Mouse (Mus musculus) intestine, embryonic 15.5 days (tissue): Measurements from ENCODE around the gene Rbm3. TPM values are rescaled to one million over a fixed set of nuclear protein-coding genes. Genes with fewer than 3 reads are reported as not detected.

Source experiments
- ATAC-seq: fragments of 200-750 bp; cut with Nextera tagmentation; 2 replicates; pipeline ENCODE4 v1.8.0; 2017; ENCODE audit warnings: moderate TSS enrichment, moderate library complexity
- H3K27ac ChIP-seq: fragments of 300-500 bp; sonication (generic); 2 replicates; pipeline ENCODE4 v1.5.1; 2015; ENCODE audit warnings: mild to moderate bottlenecking, inconsistent platforms
- H3K27me3 ChIP-seq: fragments of 300-500 bp; sonication (generic); replicated peaks from 2 replicates; pipeline ENCODE4 v1.6.1; 2015; ENCODE audit warnings: inconsistent platforms
- H3K36me3 ChIP-seq: fragments of 300-500 bp; sonication (generic); 2 replicates; pipeline ENCODE4 v1.6.1; 2015; ENCODE audit warnings: inconsistent platforms
- H3K4me1 ChIP-seq: fragments of 300-500 bp; sonication (generic); replicated peaks from 2 replicates; pipeline ENCODE4 v1.6.1; 2015; ENCODE audit warnings: inconsistent platforms
- H3K4me2 ChIP-seq: fragments of 300-500 bp; sonication (generic); replicated peaks from 2 replicates; pipeline ENCODE4 v1.6.1; 2015; ENCODE audit warnings: mild to moderate bottlenecking, inconsistent platforms
- H3K4me3 ChIP-seq: fragments of 300-500 bp; sonication (generic); replicated peaks from 2 replicates; pipeline ENCODE4 v1.5.1; 2015; ENCODE audit warnings: inconsistent platforms
- H3K9ac ChIP-seq: fragments of 300-500 bp; sonication (generic); 2 replicates; pipeline ENCODE4 v1.6.1; 2015; ENCODE audit warnings: inconsistent platforms
- H3K9me3 ChIP-seq: fragments of 300-500 bp; sonication (generic); 2 replicates; pipeline ENCODE4 v1.6.1; 2016; ENCODE audit warnings: inconsistent platforms
- whole genome bisulfite sequencing: fragments of 180-500 bp; shearing (Covaris S2); methylation state at CpG from one replicate; pipeline ENCODE4 v1.1.7; 2015; 5-methylcytosine and 5-hydroxymethylcytosine counted together
- polyA plus RNA-seq: library from polyadenylated mRNA; unstranded; fragments of >200 nt; fragmentation: Nextera tagmentation; extraction: Ambion mirVana; gene quantifications from 2 replicates; pipeline ENCODE4 v1.2.1, GENCODE M21; 2015

Rbm3 gene
- polyA plus RNA-seq, 1 experiment from 2014 or later = 506 TPM

GRCm38 (mm10) chrX:8164471-8164870 is 18.8 kb upstream of the Rbm3 start:
- Histone ChIP-seq H3K27me3 (no peaks in the 10 kb centered on the region), H3K4me3 (no peak overlapping the region), H3K9me3 (no peaks in the 10 kb centered on the region), H3K4me2 (no peak overlapping the region), H3K4me1 (no peaks in the 10 kb centered on the region), H3K27ac (no peak overlapping the region), H3K9ac (no peak overlapping the region), H3K36me3 (no peaks in the 10 kb centered on the region)
- WGBS = 88% methylated on average over 4 of the region's 4 CpGs
- ATAC-seq = no peak

- H3K27me3 ChIP-seq = no peaks in the 10 kb centered on the region
Measured at GRCm38 (mm10) chrX:8163076-8163475, 17.4 kb upstream of the Rbm3 start.

GRCm38 (mm10) chrX:8143750-8144149 is 1.9 kb downstream of the Rbm3 start:
- Histone ChIP-seq H3K27ac (no peak overlapping the region), H3K27me3 (no peaks in the 10 kb centered on the region), H3K36me3 (no peaks in the 10 kb centered on the region), H3K4me1 (no peaks in the 10 kb centered on the region), H3K9me3 (no peaks in the 10 kb centered on the region), H3K9ac (peak overlapping the region; percentile 39; the same call in 1 of the 2 replicates), H3K4me2 (peak overlapping the region; percentile 72), H3K4me3 (peak overlapping the region; percentile 55)
- WGBS = 74% methylated on average over 7 of the region's 7 CpGs
- ATAC-seq = no peak

More at GRCm38 (mm10) chrX:8163076-8163475, 17.4 kb upstream of the Rbm3 start:
- no peak overlapping the region for H3K4me3 ChIP-seq
- WGBS = 73% methylated on average over 5 of the region's 5 CpGs
- no peaks in the 10 kb centered on the region for H3K4me1 ChIP-seq
- no peak overlapping the region for H3K4me2 ChIP-seq
- H3K9me3 ChIP-seq = no peaks in the 10 kb centered on the region
- no peak overlapping the region for H3K9ac ChIP-seq
- H3K36me3 ChIP-seq = no peaks in the 10 kb centered on the region
- no peak overlapping the region for H3K27ac ChIP-seq
- ATAC-seq = no peak

- WGBS = 84% methylated on average over 7 of the region's 7 CpGs
- no peak overlapping the region for H3K4me2 ChIP-seq
- no peaks in the 10 kb centered on the region for H3K9me3 ChIP-seq
- no peak overlapping the region for H3K4me3 ChIP-seq
- no peaks in the 10 kb centered on the region for H3K4me1 ChIP-seq
- H3K27me3 ChIP-seq = no peaks in the 10 kb centered on the region
- no peak for ATAC-seq
- H3K9ac ChIP-seq = no peak overlapping the region
- H3K27ac ChIP-seq = no peak overlapping the region
- no peaks in the 10 kb centered on the region for H3K36me3 ChIP-seq
Measured at GRCm38 (mm10) chrX:8142948-8143347, 2.7 kb downstream of the Rbm3 start.

GRCm38 (mm10) chrX:8141058-8141457 is 4.6 kb downstream of the Rbm3 start:
- no peaks in the 10 kb centered on the region for H3K36me3 ChIP-seq

GRCm38 (mm10) chrX:8140446-8140845 is 5.2 kb downstream of the Rbm3 start:
- Histone ChIP-seq H3K4me1 (no peaks in the 10 kb centered on the region), H3K27me3 (no peaks in the 10 kb centered on the region), H3K4me3 (no peak overlapping the region), H3K9ac (no peak overlapping the region), H3K9me3 (no peaks in the 10 kb centered on the region), H3K27ac (no peak overlapping the region), H3K36me3 (no peaks in the 10 kb centered on the region), H3K4me2 (no peak overlapping the region)
- WGBS = 93% methylated on average over 2 of the region's 2 CpGs
- no peak for ATAC-seq

More at GRCm38 (mm10) chrX:8141058-8141457, 4.6 kb downstream of the Rbm3 start:
- no peak overlapping the region for H3K4me3 ChIP-seq
- no peak overlapping the region for H3K9ac ChIP-seq
- no peaks in the 10 kb centered on the region for H3K27me3 ChIP-seq
- H3K4me1 ChIP-seq = no peaks in the 10 kb centered on the region
- ATAC-seq = no peak
- no peak overlapping the region for H3K4me2 ChIP-seq
- no peaks in the 10 kb centered on the region for H3K9me3 ChIP-seq
- H3K27ac ChIP-seq = no peak overlapping the region
- 60% methylated on average over 3 of the region's 3 CpGs for whole genome bisulfite sequencing

- Histone ChIP-seq H3K27ac (no peak overlapping the region), H3K9ac (no peak overlapping the region), H3K4me1 (no peaks in the 10 kb centered on the region), H3K9me3 (no peaks in the 10 kb centered on the region), H3K36me3 (no peaks in the 10 kb centered on the region), H3K4me2 (no peak overlapping the region), H3K27me3 (no peaks in the 10 kb centered on the region), H3K4me3 (no peak overlapping the region)
- WGBS = 50% methylated on average over 1 of the region's 1 CpGs
- ATAC-seq = no peak
Measured at GRCm38 (mm10) chrX:8139480-8139879, 6.2 kb downstream of the Rbm3 start.

GRCm38 (mm10) chrX:8135886-8136285 is 9.8 kb downstream of the Rbm3 start:
- H3K36me3 ChIP-seq = no peaks in the 10 kb centered on the region
- H3K27ac ChIP-seq = no peak overlapping the region
- no peak overlapping the region for H3K4me2 ChIP-seq
- WGBS = 47% methylated on average over 2 of the region's 2 CpGs
- no peak for ATAC-seq
- no peak overlapping the region for H3K9ac ChIP-seq
- H3K9me3 ChIP-seq = no peaks in the 10 kb centered on the region
- no peaks in the 10 kb centered on the region for H3K4me1 ChIP-seq
- H3K4me3 ChIP-seq = no peak overlapping the region
- H3K27me3 ChIP-seq = no peaks in the 10 kb centered on the region

GRCm38 (mm10) chrX:8132017-8132976 is 13.4 kb downstream of the Rbm3 start, which contains the start of gene Wdr13:
Gene Wdr13, minus strand, starts transcription at chrX:8132892.
- ATAC-seq = peak; percentile 95
- Histone ChIP-seq H3K27ac (peak within 1 kb of the TSS; percentile 95), H3K4me1 (no peaks in the 10 kb centered on the region), H3K27me3 (no peaks in the 10 kb centered on the region), H3K4me3 (peak within 1 kb of the TSS; percentile 49), H3K4me2 (peak within 1 kb of the TSS; percentile 56), H3K9ac (peak within 1 kb of the TSS; percentile 51), H3K36me3 (no peaks in the 10 kb centered on the region), H3K9me3 (no peaks in the 10 kb centered on the region)
- WGBS = 20% methylated on average over 39 of the region's 40 CpGs

GRCm38 (mm10) chrX:8131393-8131792 is 14.3 kb downstream of the Rbm3 start:
- ATAC-seq = no peak
- no peaks in the 10 kb centered on the region for H3K27me3 ChIP-seq
- no peaks in the 10 kb centered on the region for H3K36me3 ChIP-seq
- peak overlapping the region; percentile 49; the same call in 1 of the 2 replicates for H3K4me3 ChIP-seq
- H3K4me2 ChIP-seq = peak overlapping the region; percentile 56
- no peaks in the 10 kb centered on the region for H3K4me1 ChIP-seq
- no peaks in the 10 kb centered on the region for H3K9me3 ChIP-seq
- WGBS = 87% methylated on average over 17 of the region's 17 CpGs
- H3K9ac ChIP-seq = no peak overlapping the region
- no peak overlapping the region for H3K27ac ChIP-seq

- H3K27ac ChIP-seq = no peak overlapping the region
- no peak for ATAC-seq
- H3K4me3 ChIP-seq = no peak overlapping the region
- H3K9me3 ChIP-seq = no peaks in the 10 kb centered on the region
- no peaks in the 10 kb centered on the region for H3K4me1 ChIP-seq
- H3K36me3 ChIP-seq = no peaks in the 10 kb centered on the region
- no peak overlapping the region for H3K4me2 ChIP-seq
- WGBS = 82% methylated on average over 7 of the region's 7 CpGs
- no peak overlapping the region for H3K9ac ChIP-seq
- no peaks in the 10 kb centered on the region for H3K27me3 ChIP-seq
Measured at GRCm38 (mm10) chrX:8125235-8125634, 20.4 kb downstream of the Rbm3 start.

GRCm38 (mm10) chrX:8123821-8124470 is 21.7 kb downstream of the Rbm3 start:
- Histone ChIP-seq H3K9me3 (no peaks in the 10 kb centered on the region), H3K36me3 (no peaks in the 10 kb centered on the region), H3K4me1 (no peaks in the 10 kb centered on the region), H3K4me2 (no peak overlapping the region), H3K4me3 (no peak overlapping the region), H3K27ac (no peak overlapping the region), H3K9ac (no peak overlapping the region), H3K27me3 (no peaks in the 10 kb centered on the region)
- ATAC-seq = no peak
- WGBS = 80% methylated on average over 6 of the region's 6 CpGs
